Mouse (Mus musculus): Measurements from ENCODE around the gene Ift46.

DNA sequence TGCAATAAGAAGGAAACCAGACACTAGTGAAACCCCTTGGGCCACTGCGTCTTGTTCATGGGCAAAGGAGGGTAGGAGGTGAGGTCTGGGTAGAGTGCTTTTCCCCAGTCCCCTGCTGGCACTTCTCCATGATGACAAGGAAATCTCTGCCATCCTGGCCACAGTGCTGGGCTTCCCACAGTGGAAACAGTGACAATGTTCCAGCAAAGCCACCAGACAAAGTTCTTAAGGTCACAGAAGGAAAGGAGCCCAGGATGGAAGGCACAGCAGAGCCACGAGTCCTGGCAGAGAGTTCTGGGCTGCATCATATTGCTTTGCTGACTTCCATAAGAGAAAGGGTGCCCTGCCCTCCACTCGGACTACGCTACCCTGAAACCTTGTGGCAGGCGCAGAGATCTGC, 37.8 kb downstream of the Ift46 start:
- TF ChIP-seq GATA1 (IDR thresholded peaks at IDR 0.05; ENCODE audit: borderline replicate concordance, low read length) (no peak), FLI1 (IDR thresholded peaks at IDR 0.05; ENCODE audit: low read length) (no peak)

All from megakaryocyte, embryonic 14.5 days (primary cell).